Mouse (Mus musculus): ENCODE results near the gene Mmp28.

Gene Mmp28

GRCm38 (mm10) chr11:83462711-83463244, at the start of gene Mmp28:
TSS of gene Mmp28 (minus strand) at chr11:83463071.
- peak; percentile 51 for DNase-seq (ENCODE audit: low read depth, low spot score)

GRCm38 (mm10) chr11:83509521-83509920, 46.6 kb upstream of the Mmp28 start:
- no peak for DNase-seq (ENCODE audit: low read depth, low spot score)

- no peak for DNase-seq (ENCODE audit: low read depth, low spot score)
These were observed 41.4 kb upstream of the Mmp28 start for GRCm38 (mm10) chr11:83504308-83504707.

- no peak for DNase-seq (ENCODE audit: low read depth, low spot score)
These were observed 32.7 kb upstream of the Mmp28 start for GRCm38 (mm10) chr11:83495571-83495970.

GRCm38 (mm10) chr11:83491488-83491887, 28.6 kb upstream of the Mmp28 start:
- no peak for DNase-seq (ENCODE audit: low read depth, low spot score)

GRCm38 (mm10) chr11:83473235-83474016, 10.6 kb upstream of the Mmp28 start:
- no peak for DNase-seq (ENCODE audit: low read depth, low spot score)

- peak; percentile 99 for DNase-seq (ENCODE audit: low read depth, low spot score)
These were observed 9.7 kb upstream of the Mmp28 start, which contains the start of gene Taf15 for GRCm38 (mm10) chr11:83472324-83473234. TSS of gene Taf15 (plus strand) at chr11:83473086.

- DNase-seq (ENCODE audit: low read depth, low spot score) = peak; percentile 50
These were observed 8.9 kb upstream of the Mmp28 start for GRCm38 (mm10) chr11:83471766-83472165.

- DNase-seq (ENCODE audit: low read depth, low spot score) = no peak
These were observed 5.9 kb upstream of the Mmp28 start for GRCm38 (mm10) chr11:83468765-83469164.

- no peak for DNase-seq (ENCODE audit: low read depth, low spot score)
These were observed 4.3 kb upstream of the Mmp28 start for GRCm38 (mm10) chr11:83467120-83467652.

GRCm38 (mm10) chr11:83465976-83466375, 3.1 kb upstream of the Mmp28 start:
- no peak for DNase-seq (ENCODE audit: low read depth, low spot score)

- no peak for DNase-seq (ENCODE audit: low read depth, low spot score)
These were observed 1.3 kb downstream of the Mmp28 start for GRCm38 (mm10) chr11:83461462-83462027.

- DNase-seq (ENCODE audit: low read depth, low spot score) = no peak
These were observed 4.8 kb downstream of the Mmp28 start for GRCm38 (mm10) chr11:83457912-83458601.

GRCm38 (mm10) chr11:83457257-83457656, 5.6 kb downstream of the Mmp28 start:
- no peak for DNase-seq (ENCODE audit: low read depth, low spot score)

GRCm38 (mm10) chr11:83455608-83456007, 7.3 kb downstream of the Mmp28 start:
- DNase-seq (ENCODE audit: low read depth, low spot score) = no peak

- DNase-seq (ENCODE audit: low read depth, low spot score) = no peak
These were observed 8.3 kb downstream of the Mmp28 start for GRCm38 (mm10) chr11:83454548-83454947.

- DNase-seq (ENCODE audit: low read depth, low spot score) = no peak
These were observed 11.6 kb downstream of the Mmp28 start for GRCm38 (mm10) chr11:83451281-83451680.

GRCm38 (mm10) chr11:83450550-83450949, 12.3 kb downstream of the Mmp28 start:
- no peak for DNase-seq (ENCODE audit: low read depth, low spot score)

- DNase-seq (ENCODE audit: low read depth, low spot score) = no peak
These were observed 13.6 kb downstream of the Mmp28 start for GRCm38 (mm10) chr11:83449298-83449697.

- no peak for DNase-seq (ENCODE audit: low read depth, low spot score)
These were observed 14.0 kb downstream of the Mmp28 start for GRCm38 (mm10) chr11:83448927-83449236.

Measured in A20 (cell line).